Mouse (Mus musculus) lung, postnatal 14 days (tissue): ENCODE results near the gene Mdp1.

Source experiments
- DNase-seq: peaks from one replicate; pipeline ENCODE4 v3.0.0; 2021

Gene Mdp1

DNA sequence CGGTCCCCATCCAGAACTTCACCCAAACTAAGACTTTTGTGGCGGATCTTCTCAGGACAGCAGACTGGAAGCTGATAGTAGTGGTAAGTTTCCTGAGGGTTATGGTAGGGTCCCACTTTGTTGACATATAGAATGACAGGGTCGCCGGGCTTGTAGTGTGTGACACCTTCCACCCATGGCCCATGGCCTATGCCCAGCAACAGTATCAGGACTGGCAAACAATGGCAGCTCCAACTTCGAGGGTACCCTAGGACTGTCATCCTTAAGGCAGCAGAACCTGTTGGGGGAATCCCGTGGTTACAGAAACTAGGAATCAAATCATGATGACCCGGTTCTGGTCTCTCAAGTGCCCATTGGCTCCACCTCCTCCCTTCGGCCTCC, 17.6 kb downstream of the Mdp1 start:
- DNase-seq, result no peak

DNA sequence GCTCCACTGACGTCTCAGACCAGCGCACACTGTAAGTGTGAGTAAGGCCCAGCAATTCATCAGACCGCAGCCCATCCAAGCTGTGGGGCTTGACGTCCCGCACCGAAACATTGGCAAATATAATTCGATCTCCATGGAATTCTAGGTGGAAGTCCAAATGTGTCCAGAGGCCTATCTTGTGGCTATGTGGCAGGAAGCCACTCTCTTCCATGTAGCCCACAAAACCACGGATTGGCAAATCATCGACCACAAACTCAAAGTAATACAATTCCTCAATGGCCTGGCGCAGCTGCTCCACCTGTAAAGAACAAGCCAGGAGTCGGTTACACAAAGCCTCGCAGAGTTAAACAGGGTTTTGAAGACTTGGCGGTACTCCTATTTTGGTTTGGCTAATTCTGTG, 19.0 kb downstream of the Mdp1 start:
- no peak for DNase-seq

DNA sequence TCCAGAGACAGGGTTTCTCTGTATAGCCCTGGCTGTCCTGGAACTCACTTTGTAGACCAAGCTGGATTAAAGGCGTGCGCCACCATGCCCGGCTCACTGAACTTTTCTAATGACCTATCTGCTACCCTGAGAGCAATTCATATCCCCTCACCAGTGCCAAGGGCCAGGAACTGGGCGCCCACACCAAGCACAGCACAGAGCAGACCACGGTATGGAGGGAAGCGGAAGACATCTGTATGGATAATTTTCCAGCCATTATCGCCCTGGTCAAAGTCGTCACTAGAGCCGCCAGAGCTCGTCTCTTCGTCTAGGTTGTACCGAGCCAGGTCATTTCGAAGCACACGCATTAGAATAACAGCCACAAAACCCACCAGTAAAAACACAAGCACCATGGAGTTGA, 19.5 kb downstream of the Mdp1 start:
- DNase-seq, result no peak

DNA sequence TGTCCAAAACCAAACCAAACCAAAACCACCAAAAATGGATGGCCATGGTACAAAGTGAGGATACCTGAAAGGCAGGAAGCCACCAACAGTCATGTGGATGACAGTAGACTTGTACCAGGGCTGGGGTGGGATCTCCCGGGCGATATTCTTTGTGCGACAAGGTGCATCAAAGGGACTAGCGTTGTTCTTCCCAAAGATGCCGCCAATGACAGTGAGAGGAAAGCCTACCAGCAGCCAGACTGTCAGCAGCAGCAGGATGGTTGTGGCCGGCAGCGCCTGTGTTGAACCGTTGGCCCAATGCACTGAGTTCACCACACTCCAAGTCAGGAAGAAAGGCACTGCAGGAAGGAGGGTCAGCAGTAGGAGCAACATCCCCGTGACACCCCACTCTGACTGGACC, 22.5 kb downstream of the Mdp1 start, which contains the start of gene Gm49378:
Gm49378 (minus strand) TSS at position 101 of the 400 bp plus-strand sequence.
- no peak for DNase-seq

DNA sequence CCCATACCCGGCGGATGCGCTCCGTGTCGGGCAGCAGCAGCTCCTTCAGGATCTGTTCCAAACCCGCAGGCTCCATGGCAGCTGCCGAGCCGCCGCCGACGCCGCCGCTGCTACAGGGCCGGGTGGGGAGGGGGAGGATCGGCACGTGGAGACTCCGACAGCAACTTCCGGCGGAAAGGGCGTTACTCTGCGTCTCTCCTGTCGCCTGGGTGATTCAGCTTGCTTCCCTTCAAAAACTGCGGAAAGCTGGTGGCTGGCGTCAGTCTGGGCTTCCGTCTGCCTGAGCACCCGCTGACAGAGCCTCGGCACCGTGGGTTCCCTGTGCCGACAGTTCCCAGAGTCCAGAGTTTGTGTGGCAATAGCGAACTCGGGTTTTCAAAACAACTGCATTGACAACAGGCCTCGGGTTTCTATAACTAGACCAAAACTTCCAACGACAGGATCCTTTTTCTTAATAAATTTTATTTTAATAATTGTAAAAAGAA, 24.7 kb downstream of the Mdp1 start, which contains the start of gene Ipo4:
Ipo4 (minus strand) TSS at position 435 of the 485 bp plus-strand sequence.
- DNase-seq, result peak; percentile 90

DNA sequence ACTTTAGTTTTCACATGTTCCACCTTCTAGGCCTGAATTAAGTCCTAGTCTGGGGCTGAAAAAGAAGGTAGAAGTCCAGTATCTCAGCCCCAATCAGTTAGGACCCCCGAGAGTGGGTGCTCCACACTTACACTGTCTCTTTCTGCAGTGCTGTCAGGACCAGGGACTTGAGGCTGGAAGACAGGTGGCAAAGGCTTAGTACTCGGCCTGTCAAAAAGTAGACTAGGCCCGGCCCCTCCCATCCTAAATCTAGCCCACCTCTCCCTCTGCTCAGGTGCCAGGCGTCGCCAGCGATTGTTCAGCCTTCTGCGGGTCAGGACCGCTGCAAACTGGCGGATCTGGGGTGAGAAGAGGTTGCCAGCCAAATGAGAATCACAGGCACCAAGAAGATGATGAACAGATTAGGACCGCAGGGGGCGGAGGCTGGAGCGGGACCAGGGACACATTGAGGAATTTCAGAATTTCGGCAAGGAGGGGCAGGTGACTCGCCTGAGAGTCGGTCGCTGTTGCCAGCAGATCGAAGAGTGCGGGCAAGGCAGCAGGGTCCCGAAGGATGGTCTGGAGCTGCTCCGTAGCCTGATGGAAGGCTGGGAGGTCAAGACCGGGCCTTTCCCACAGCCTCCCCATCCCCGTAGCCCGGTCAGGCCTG, 25.3 kb downstream of the Mdp1 start:
- peak; percentile 24 for DNase-seq

DNA sequence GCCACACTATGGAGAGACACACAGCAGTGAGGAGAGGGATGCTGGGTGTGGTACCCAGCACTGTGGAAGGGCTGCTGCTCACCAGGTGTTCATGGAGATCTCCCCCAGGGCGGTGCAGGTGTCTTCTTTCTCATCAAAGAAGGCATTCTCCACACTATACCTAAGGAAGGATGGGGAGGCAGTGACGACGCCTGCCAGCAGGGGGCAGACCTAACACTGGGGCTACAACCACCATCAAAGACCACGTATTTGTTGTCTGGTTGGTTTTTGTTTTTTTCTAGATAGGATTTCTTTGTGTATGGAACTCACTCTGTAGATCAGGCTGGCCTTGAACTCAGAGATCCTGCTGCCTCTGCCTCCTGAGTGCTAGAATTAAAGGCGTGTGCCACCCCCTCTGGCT, 31.0 kb downstream of the Mdp1 start:
- peak; percentile 73 for DNase-seq

DNA sequence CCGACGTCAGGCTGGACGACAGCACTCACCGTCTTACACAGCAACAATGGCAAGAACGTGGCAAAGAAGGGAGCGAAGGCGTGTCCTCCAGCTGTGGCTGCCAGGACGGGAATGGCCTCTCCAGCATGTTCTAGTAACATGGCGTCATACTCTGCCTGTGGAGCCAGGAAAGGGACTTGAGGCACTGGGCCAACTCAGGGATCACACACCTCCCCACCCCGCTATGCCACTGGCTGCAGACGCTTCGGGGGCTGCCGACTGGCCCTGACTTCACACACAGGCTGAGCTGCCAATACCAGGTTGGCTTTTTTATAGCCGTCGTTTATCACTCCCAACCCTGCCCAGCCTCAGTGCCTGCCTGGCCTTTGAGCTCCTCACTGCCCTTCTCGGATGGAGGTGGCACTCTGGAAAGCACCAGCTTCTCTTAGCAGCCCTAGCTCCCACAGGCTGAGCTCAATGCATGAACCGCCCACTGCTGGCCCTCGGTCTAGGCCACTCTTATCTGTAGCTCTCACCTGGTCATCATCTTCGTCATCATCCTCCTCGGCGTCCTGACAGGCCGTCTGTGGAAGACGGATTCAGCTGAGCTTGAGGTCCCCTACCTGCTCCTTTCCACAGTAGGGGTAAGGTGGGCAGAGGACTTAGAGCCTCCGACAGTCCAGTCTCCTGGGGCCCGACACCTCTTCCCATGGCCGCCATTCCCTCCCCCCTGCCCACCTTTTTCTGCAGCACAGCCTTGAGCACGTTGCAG, 32.1 kb downstream of the Mdp1 start:
- no peak for DNase-seq

DNA sequence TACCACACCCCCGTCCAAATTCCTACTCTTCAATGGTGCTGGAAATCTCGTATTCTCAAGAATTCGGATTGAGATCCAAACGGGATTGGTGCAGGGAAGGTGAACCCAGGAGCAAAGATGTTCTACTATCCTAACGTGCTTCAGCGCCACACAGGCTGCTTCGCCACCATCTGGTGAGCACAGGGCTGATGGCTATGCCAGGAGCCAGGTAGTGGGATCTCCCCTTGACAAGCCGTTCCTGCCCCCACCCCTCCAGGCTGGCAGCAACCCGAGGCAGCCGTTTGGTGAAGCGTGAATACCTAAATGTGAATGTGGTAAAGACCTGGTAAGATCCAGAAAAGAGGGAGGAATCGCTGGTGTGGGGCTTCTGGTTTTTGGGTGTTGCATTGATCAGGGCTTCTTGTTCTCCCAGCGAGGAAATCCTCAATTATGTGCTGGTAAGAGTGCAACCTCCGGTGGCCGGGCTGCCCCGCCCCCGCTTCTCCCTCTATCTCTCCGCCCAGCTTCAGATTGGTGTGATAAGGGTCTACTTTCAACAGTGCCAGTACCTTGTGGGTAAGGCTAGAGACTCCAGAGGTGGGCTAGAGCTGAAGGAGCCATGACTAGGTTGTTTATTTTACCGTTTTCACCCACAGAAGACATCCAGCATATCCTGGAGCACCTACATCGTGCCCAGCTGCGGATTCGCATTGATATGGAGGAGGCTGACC, 41.7 kb downstream of the Mdp1 start:
- no peak for DNase-seq

DNA sequence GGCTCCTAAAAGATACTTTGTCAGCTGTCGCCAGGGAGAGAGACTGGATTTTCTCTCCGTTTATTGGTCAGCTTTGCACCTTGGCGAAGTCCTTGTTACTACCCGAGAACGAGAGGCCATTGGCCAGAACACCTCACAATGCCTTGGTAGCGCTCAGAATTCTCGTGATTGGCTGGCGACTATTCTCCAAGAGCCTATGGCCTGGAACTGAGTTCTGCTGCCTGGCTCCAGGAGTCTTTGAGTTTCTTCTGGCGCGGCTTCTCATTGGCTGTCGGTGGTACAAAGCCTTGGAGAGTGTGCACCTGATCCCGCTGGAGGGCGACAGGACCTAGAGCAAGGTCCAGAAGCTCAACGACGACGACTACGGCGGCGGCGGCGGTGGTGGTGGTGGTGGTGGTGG, 42.5 kb downstream of the Mdp1 start, which contains the start of gene Rec8:
Rec8 (plus strand) TSS at position 216 of the 400 bp plus-strand sequence.
- peak; percentile 35 for DNase-seq

DNA sequence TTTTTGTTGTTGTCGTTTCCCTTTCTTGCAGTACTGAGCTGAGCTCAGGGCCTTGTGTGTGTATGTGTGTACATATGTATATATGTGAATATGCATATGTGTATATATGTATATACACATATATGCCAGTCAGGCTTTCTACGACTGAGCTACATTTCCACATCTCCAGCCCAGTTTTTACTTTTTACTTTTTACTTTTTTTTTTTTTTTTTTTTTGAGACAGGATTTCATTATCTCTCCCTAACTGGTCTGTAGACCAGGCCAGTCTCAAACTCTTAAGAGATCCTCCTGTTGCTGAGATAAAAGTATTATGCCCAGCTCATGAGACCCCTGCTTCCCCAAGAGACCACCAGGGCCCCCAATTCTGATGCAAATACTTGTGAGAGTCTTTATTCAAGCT, 43.5 kb downstream of the Mdp1 start:
- no peak for DNase-seq

DNA sequence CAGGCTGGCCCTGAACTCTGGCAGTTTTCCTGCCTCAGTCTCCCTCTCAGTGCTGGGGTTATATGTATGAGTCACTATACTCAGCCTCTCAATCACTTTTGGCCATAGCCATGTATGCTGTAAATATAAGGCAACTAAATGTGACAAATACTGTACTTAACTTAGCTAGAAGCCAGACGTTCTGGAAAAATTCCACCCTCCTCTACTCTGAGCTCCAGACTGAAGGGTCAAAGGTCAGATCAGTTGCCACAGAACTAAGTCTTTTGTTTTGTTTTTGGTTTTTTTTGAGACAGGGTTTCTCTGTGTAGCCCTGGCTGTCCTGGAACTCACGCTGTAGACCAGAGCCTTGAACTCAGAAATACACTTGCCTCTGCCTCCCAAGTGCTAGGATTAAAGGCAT, 44.4 kb downstream of the Mdp1 start:
- no peak for DNase-seq

DNA sequence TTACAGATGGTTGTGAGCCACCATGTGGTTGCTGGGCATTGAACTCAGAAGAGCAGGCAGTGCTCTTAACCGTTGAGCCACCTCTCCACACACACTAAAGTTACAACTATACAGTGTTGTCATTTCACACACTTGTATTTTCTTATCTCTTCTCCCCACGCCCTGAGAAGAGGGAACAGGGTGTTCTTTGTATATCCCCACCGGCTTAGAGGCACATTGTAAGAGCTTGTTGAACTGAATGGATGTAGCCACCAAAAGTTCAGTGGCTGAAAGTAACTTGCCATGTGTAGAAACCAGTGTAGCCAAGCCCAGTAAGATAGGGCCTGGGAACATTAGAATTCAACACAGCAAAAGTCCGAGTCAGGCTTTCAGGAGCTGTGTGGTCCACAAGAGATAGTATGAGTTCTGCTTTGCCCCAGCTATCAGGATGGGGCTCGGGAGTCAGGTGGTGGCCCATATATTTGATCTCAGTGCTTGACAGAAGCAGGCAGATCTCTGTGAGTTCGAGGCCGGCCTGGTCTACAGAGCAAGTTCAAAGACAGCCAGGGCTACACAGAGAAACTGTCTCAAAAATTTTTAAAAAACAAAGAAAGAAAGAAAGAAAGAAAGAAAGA, 45.6 kb downstream of the Mdp1 start:
- no peak for DNase-seq

DNA sequence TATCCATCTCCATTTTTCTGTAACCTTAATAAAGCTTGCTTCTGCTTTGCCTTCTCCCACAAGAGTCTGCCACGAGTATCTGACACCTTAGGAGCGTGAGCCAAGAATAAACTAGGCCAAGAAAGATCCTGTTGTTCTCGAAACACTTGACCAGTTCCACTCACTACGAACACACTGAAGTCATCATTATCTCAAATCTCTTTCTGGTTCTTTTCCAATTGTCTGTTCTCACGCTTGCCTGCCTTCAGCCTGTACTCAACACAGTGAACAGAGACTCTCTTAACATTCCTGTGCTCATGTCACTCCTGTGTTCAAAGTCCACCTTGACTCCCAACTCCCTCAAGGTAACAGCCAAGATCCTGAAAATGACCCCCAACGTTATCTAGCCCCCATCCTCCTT, 47.0 kb downstream of the Mdp1 start:
- DNase-seq, result no peak

DNA sequence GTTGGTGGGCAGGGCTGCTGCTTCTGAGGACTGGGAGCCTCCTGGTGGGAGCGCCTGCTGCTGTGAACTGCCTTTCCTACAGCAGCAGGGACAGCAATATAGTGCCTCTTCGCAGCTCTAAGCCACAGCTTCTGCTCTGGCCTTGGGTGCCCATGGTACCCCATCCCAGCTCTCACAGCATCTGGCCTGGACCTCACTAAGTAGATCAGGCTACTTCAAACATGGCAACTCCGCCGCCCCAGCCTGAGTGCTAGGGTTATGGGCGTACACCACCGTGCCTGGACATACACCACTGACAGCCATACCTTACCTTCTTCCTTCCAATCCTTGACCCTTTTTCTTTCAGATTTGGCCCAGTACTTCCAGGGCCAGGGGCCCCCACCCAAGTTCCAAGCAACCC, 52.0 kb downstream of the Mdp1 start:
- no peak for DNase-seq
